Mouse (Mus musculus): Measurements from ENCODE around the gene Cux1.

Cux1 gene

GRCm38 (mm10) chr5:136427121-136427771 is 140.0 kb downstream of the Cux1 start:
- in situ Hi-C loops (cut with MboI, MseI), result no loop called here

- in situ Hi-C loops (cut with MboI, MseI), result no loop called here
Observed at GRCm38 (mm10) chr5:136422948-136423347, 144.3 kb downstream of the Cux1 start.

DNA sequence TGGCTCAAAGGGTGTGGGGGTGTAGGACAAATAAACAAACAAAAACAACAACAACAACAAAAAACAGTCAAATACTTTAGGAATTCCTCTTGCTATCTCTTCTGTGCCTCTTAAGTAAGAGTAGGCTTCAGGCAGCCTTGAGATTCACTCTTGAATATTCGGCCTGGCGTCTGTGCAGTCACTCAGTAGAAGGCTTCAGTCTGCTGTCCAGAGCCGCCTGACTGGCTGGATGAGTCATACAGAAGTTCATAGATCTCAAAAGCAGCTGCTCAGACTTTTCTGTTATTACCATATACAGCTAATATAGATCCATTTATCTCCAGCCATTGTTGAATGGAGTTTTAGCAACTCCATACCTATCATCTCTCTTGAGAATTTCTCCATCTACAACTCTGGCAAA is 145.4 kb downstream of the Cux1 start:
- in situ Hi-C loops (cut with MboI, MseI), result no loop called here

- in situ Hi-C loops (cut with MboI, MseI), result no loop called here
Observed at GRCm38 (mm10) chr5:136421316-136421715, 146.0 kb downstream of the Cux1 start.

DNA sequence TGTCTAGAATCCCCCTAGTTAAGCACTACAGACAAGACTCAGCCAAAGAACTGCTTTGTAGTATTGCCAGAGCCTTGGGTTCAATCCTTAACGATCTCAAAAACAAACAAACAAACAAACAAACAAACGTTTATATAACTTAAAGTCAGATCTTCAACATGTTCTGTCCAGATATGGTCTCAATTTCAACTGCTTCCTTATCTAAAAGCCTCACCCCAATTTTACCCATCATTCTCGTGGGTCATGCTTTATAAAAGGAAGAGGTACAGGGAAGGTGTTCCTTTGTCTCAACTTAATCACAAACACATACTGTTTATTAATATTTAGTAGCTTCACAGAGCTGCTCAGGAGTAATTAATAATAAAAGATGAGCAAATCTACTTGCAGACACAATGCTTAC is 146.9 kb downstream of the Cux1 start:
- in situ Hi-C loops (cut with MboI, MseI), result no loop called here

- in situ Hi-C loops (cut with MboI, MseI), result no loop called here
Observed at GRCm38 (mm10) chr5:136417891-136418290, 149.4 kb downstream of the Cux1 start.

GRCm38 (mm10) chr5:136414479-136414878 is 152.8 kb downstream of the Cux1 start:
- in situ Hi-C loops (cut with MboI, MseI), result no loop called here

- in situ Hi-C loops (cut with MboI, MseI), result no loop called here
Observed at GRCm38 (mm10) chr5:136410681-136411181, 156.6 kb downstream of the Cux1 start.

GRCm38 (mm10) chr5:136406357-136406756 is 160.9 kb downstream of the Cux1 start:
- in situ Hi-C loops (cut with MboI, MseI), result no loop called here

DNA sequence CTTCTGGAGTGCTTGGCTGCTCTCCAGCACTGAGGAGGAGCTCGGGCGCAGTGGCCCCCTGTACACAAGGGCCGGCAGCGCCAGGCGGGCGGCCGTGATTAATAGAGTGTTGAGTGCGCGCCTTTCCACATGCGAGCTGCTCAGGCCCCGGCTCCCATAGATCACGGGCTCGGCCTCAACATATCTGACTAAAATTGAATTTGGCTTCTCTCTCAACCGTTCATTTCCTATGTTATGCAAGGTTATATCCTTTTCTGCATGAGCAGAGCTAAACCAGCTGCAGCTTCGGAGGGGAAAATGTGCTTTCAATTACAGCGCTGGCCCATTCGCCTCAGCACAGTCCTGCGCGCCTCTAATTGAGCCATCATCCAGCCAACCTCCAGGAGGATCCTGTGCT is 163.7 kb downstream of the Cux1 start:
- in situ Hi-C loops (cut with MboI, MseI), result no loop called here

GRCm38 (mm10) chr5:136402622-136403564 is 164.4 kb downstream of the Cux1 start:
- in situ Hi-C loops (cut with MboI, MseI), result no loop called here

GRCm38 (mm10) chr5:136398706-136399105 is 168.6 kb downstream of the Cux1 start:
- in situ Hi-C loops (cut with MboI, MseI), result no loop called here

DNA sequence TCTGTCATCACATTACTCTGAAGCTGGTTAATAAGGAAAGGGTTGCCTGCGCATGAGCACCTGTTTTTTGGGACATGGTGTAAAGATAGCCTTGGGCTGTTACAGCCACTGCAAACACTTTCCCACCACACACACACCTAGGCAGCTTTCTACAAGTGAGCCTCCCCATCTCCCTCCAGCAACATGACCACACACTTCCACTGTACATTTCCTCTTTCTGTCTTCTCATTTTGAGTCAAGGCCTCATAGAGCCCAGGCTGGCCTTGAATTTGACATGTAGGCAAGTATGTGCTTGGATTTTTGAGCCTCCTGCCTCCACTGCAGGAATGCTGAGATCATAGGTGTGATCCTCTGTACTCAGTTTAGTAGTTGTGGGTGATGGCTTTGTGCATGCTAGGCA is 170.6 kb downstream of the Cux1 start:
- in situ Hi-C loops (cut with MboI, MseI), result no loop called here

- in situ Hi-C loops (cut with MboI, MseI), result no loop called here
Observed at GRCm38 (mm10) chr5:136396256-136396655, 171.0 kb downstream of the Cux1 start.

DNA sequence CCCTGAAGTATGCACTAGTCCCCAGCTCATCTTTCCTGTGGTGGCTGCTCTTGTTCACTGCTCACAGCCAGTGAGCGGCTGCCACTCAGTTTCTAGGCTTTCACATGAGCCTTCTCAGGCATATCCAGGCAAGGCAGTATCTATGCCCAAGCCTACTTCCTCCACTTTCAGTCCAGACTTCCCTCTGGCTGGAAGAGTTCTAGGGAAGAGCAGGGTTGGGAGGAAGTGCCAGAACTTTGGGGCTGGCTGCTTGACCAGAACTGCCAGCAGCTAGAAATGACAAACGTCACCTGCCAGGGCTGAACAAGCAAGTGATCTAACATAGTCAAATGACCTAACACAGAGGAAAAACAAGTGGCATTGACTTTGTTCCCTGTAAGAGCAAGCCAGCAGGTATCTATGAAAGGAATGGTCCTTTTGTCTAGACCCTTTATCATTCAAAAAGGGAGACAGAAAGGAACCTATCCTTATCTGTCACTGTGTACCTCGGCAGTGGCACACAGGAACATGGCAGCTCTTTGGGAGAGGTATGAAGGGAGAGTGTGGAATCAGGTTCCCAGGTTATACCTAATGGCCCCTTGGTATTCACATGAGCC is 171.6 kb downstream of the Cux1 start:
- in situ Hi-C loops (cut with MboI, MseI), result no loop called here

DNA sequence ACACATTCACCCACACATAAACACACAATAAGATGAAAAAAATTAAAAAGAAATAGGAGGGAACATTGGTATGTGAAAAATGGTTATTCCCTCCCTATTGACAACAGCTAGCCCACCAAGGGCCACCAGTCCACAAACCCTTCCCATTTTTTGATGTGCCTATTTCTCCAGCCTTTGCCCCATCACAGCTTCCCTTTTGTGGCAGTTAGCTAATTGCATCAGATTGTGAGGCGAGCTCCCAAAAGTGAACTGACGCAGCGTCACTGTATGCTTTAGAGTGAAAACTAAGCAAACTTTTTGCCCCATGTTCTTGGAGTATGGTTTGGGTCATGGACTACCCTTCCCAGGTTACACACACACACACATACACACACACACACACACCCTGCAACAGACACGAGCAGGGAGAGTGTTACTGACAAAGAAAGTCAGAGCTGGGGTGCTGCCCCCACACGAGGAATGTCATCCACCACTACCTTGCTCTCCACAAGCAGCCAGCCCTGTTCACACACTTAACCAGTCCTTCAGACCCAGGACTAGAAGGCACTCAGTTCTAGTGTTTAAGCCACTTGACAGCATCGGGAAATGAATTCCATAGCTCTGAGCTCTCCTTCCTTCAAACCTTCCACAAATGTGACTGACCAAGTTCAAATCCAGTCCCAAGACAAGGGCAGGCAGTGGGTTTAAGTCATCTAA is 172.6 kb downstream of the Cux1 start:
- in situ Hi-C loops (cut with MboI, MseI), result no loop called here

- in situ Hi-C loops (cut with MboI, MseI), result no loop called here
Observed at GRCm38 (mm10) chr5:136393621-136394020, 173.7 kb downstream of the Cux1 start.

GRCm38 (mm10) chr5:136386757-136387156 is 180.5 kb downstream of the Cux1 start:
- in situ Hi-C loops (cut with MboI, MseI), result no loop called here

DNA sequence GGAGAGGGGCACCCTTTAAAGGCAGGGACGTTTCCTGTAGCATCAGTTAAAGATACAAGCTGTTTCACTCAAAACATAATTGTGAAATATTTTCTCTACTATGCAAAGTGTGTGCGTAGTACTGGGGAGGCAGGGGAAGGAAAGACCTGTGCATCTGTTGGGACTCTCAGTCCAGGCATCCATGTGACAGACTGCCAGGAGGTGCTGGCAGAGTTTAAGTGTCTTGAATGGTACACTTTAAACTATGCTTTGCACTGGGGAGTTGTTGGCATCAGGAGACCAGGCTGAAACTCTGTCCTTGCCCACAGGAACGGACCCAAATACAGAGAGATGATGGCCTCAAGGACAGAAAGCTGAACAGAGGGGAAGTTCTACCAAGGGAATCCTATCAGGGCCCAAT is 182.1 kb downstream of the Cux1 start:
- in situ Hi-C loops (cut with MboI, MseI), result no loop called here

GRCm38 (mm10) chr5:136382261-136383005 is 184.9 kb downstream of the Cux1 start:
- in situ Hi-C loops (cut with MboI, MseI), result no loop called here

DNA sequence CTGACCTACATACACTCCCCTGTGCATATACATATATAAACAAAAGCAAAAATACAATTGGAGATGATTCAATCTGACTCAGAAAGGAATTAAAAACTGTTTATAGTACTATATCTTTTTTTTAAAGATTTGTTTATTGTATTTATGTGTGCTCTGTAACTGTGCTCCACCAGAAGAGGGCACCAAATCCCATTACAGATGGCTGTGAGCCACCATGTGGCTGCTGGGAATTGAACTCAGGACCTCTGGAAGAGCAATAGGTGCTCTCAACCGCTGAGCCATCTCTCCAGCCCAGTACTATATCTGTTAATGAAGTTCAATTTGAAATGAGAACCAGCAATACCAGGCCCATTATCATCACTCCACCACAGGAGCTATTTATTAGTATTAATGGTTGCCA is 187.9 kb downstream of the Cux1 start:
- in situ Hi-C loops (cut with MboI, MseI), result loop anchor here (10.0 kb wide), 1 partner anchor 285 kb away; no protein-coding TSS in a partner anchor

All from T-helper 1 cell (primary cell).